Mouse (Mus musculus) thymus, postnatal 0 days (tissue): ENCODE results near the gene Cyb5r3. TPM values are rescaled to one million over a fixed set of nuclear protein-coding genes. Genes with fewer than 3 reads are reported as not detected.

ENCODE experiments used
- DNase-seq: peaks from one replicate; pipeline ENCODE4 v3.0.0-alpha.2; 2015; ENCODE audit warnings: low spot score
- polyA plus RNA-seq: library from polyadenylated mRNA; unstranded; fragments of >200 nt; fragmentation: Nextera tagmentation; extraction: Ambion mirVana; gene quantifications from 2 replicates; pipeline ENCODE4 v1.2.1, GENCODE M21; 2015

Cyb5r3 gene
- polyA plus RNA-seq, 1 experiment from 2014 or later, result 38.1 TPM

DNA sequence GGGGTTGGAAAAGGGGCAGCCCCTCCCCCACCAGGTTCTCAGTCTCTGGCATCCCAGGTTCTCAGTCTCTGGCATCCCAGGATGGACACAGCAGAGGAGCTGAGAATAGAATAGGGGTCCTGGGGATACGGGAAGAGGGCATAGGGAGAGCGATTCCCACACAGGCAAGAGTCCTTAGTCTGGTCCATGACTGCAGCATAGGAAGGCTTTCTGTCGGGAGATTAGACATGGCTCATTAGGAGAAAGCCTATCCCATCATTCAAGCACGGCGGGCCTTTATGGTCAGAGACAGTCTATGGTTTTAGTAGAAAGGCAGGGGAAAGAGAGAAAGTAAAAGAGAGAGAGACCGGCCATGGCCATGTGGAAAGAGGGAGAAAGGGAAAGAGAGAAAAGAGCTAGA is 64.6 kb downstream of the Cyb5r3 start:
- no peak for DNase-seq

DNA sequence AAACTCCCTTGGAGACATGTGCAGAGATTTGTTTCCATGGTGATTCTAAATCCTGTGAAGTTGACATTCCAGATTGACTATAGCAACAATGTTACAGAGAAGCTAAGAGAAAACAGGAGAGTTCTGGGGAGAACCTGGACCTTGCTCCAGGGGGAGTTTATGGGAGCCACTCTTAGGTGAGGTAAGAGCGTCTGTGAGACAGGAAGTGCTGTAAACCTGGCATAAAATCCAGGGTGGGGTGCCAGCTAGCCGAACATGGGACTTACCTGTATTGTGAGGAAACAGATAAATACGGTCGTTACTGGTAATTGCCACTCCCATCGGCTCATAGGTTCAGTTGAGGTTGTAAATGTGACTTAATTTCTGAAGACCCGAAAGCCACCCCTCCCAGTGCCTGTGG is 66.0 kb downstream of the Cyb5r3 start:
- no peak for DNase-seq

Other genes with a start within 250 kb of the Cyb5r3 start
- 9.9 and 13.1 TPM in 2 replicates for gene Tcf20, start 184.7 kb downstream of the Cyb5r3 start, polyA plus RNA-seq
- 3.2 and 3.6 TPM in 2 replicates for gene Nfam1, start 139.3 kb downstream of the Cyb5r3 start, polyA plus RNA-seq
- gene Serhl, start 83.1 kb downstream of the Cyb5r3 start, polyA plus RNA-seq, result 74.8 and 83.2 TPM in 2 replicates
- gene Rrp7a, start 49.8 kb downstream of the Cyb5r3 start, polyA plus RNA-seq, result 66.2 and 66.9 TPM in 2 replicates
- 131 and 134 TPM in 2 replicates for gene Poldip3, start 23.2 kb downstream of the Cyb5r3 start, polyA plus RNA-seq
- gene A4galt, start 79.2 kb upstream of the Cyb5r3 start, polyA plus RNA-seq, result 2.2 and 2.4 TPM in 2 replicates
- 16.4 and 18.3 TPM in 2 replicates for gene Arfgap3, start 177.7 kb upstream of the Cyb5r3 start, polyA plus RNA-seq